Mouse (Mus musculus) adrenal gland, adult (tissue): ENCODE results near the gene Aoah.

Source experiments
- DNase-seq, 2 experiments: peaks; one replicate each; pipeline ENCODE4 v3.0.0; 2022 to 2023; ENCODE audit warnings: low spot score in 1 of 2; ENCODE audit not compliant: inconsistent age in 2 of 2

Gene Aoah

GRCm38 (mm10) chr13:20905195-20905594 lies 111.3 kb downstream of the Aoah start:
- DNase-seq: no peak

GRCm38 (mm10) chr13:20916698-20917511 lies 123.0 kb downstream of the Aoah start:
- no peak for DNase-seq

- no peak for DNase-seq
Observed at GRCm38 (mm10) chr13:20920401-20920800, 126.5 kb downstream of the Aoah start.

GRCm38 (mm10) chr13:20936016-20936415 lies 142.1 kb downstream of the Aoah start:
- DNase-seq: no peak

GRCm38 (mm10) chr13:20937452-20937851 lies 143.5 kb downstream of the Aoah start:
- DNase-seq: peak; percentile 50 to 87

- no peak for DNase-seq
Observed at GRCm38 (mm10) chr13:20939099-20939498, 145.2 kb downstream of the Aoah start.

GRCm38 (mm10) chr13:20940389-20940788 lies 146.5 kb downstream of the Aoah start:
- peak; percentile 33 to 80 for DNase-seq

GRCm38 (mm10) chr13:20941707-20942106 lies 147.8 kb downstream of the Aoah start:
- no peak for DNase-seq

- no peak for DNase-seq
Observed at GRCm38 (mm10) chr13:20963086-20963485, 169.2 kb downstream of the Aoah start.

GRCm38 (mm10) chr13:20981234-20982230 lies 187.6 kb downstream of the Aoah start:
- no peak for DNase-seq

GRCm38 (mm10) chr13:20985510-20985909 lies 191.6 kb downstream of the Aoah start:
- DNase-seq: no peak

- no peak for DNase-seq
Observed at GRCm38 (mm10) chr13:20985961-20986360, 192.0 kb downstream of the Aoah start.

- DNase-seq: no peak
Observed at GRCm38 (mm10) chr13:21005238-21005637, 211.3 kb downstream of the Aoah start.

- DNase-seq: no peak
Observed at GRCm38 (mm10) chr13:21005642-21006320, 211.9 kb downstream of the Aoah start.

- DNase-seq: no peak
Observed at GRCm38 (mm10) chr13:21006321-21006653, 212.4 kb downstream of the Aoah start.

- DNase-seq: no peak
Observed at GRCm38 (mm10) chr13:21013659-21014058, 219.7 kb downstream of the Aoah start.

GRCm38 (mm10) chr13:21024831-21025230 lies 230.9 kb downstream of the Aoah start:
- DNase-seq: peak in 1 of 2 experiments; percentile 35

GRCm38 (mm10) chr13:21033176-21033575 lies 239.3 kb downstream of the Aoah start:
- DNase-seq: no peak

GRCm38 (mm10) chr13:21035011-21035410 lies 241.1 kb downstream of the Aoah start:
- no peak for DNase-seq

- no peak for DNase-seq
Observed at GRCm38 (mm10) chr13:21035981-21036380, 242.1 kb downstream of the Aoah start.

- no peak for DNase-seq
Observed at GRCm38 (mm10) chr13:21040589-21041199, 246.8 kb downstream of the Aoah start.
